Mouse (Mus musculus) kidney, postnatal 0 days (tissue): ENCODE results near the gene Lyg1. TPM values are rescaled to one million over a fixed set of nuclear protein-coding genes. Genes with fewer than 3 reads are reported as not detected.
"Not testable (repeated sequence)": the region's sequence is repeated elsewhere in the genome, so short reads cannot be mapped to it uniquely, and the experiment has no call there.

Experiments
- ATAC-seq: fragments of 200-750 bp; cut with Nextera tagmentation; replicated peaks from 2 replicates; pipeline ENCODE4 v1.8.0; 2017; ENCODE audit warnings: low read depth, moderate number of reproducible peaks, moderate TSS enrichment, moderate library complexity; ENCODE audit not compliant: low FRiP score
- DNase-seq: peaks from one replicate; pipeline ENCODE4 v3.0.0-alpha.2; 2016; ENCODE audit warnings: low spot score
- H3K27ac ChIP-seq: fragments of 300-500 bp; sonication (generic); 2 replicates; pipeline ENCODE4 v1.5.1; 2014; ENCODE audit warnings: mild to moderate bottlenecking
- H3K27me3 ChIP-seq: fragments of 300-500 bp; sonication (generic); 2 replicates; pipeline ENCODE4 v1.6.1; 2014; ENCODE audit warnings: low read length, mixed read lengths; ENCODE audit not compliant: insufficient read depth
- H3K36me3 ChIP-seq: fragments of 300-500 bp; sonication (generic); 2 replicates; pipeline ENCODE4 v1.6.1; 2014; ENCODE audit warnings: low read length, mixed read lengths; ENCODE audit not compliant: insufficient read depth
- H3K4me1 ChIP-seq: fragments of 300-500 bp; sonication (generic); replicated peaks from 2 replicates; pipeline ENCODE4 v1.6.1; 2014; ENCODE audit warnings: antibody characterized with exemption, low read length, mixed read lengths; ENCODE audit not compliant: insufficient read depth
- H3K4me2 ChIP-seq: fragments of 300-500 bp; sonication (generic); 2 replicates; pipeline ENCODE4 v1.6.1; 2014; ENCODE audit warnings: mild to moderate bottlenecking, low read length, moderate library complexity, mixed read lengths
- H3K4me3 ChIP-seq: fragments of 300-500 bp; sonication (generic); replicated peaks from 2 replicates; pipeline ENCODE4 v1.5.1; 2014; ENCODE audit warnings: low read depth, low read length
- H3K9ac ChIP-seq: fragments of 300-500 bp; sonication (generic); 2 replicates; pipeline ENCODE4 v1.6.1; 2014; ENCODE audit warnings: low read depth, low read length
- H3K9me3 ChIP-seq: fragments of 300-500 bp; sonication (generic); replicated peaks from 2 replicates; pipeline ENCODE4 v1.6.1; 2016; ENCODE audit warnings: low read length, inconsistent platforms, mixed read lengths
- CTCF ChIP-seq: IDR thresholded peaks from 2 replicates; pipeline ENCODE4 v1.5.1; 2016; ENCODE audit warnings: antibody characterized with exemption, low read depth, mild to moderate bottlenecking, moderate library complexity
- WGBS: fragments of 180-500 bp; shearing (Covaris S2); extraction: QIAGEN DNeasy Blood & Tissue Kit; methylation state at CpG from one replicate; pipeline ENCODE4 v1.1.7; 2014; 5-methylcytosine and 5-hydroxymethylcytosine counted together
- polyA plus RNA-seq: library from polyadenylated mRNA; unstranded; fragments of >200 nt; fragmentation: Nextera tagmentation; extraction: Ambion mirVana; gene quantifications from 2 replicates; pipeline ENCODE4 v1.2.1, GENCODE M21; 2015

Gene Lyg1
- polyA plus RNA-seq, 1 experiment from 2014 or later: not detected

- Histone ChIP-seq H3K9ac (no peak overlapping the region), H3K27ac (no peak overlapping the region), H3K4me1 (no peaks in the 10 kb centered on the region), H3K36me3 (peaks cover 30% of the 10 kb centered on the region), H3K4me2 (no peak overlapping the region), H3K9me3 (no peaks in the 10 kb centered on the region), H3K4me3 (no peak overlapping the region), H3K27me3 (no peaks in the 10 kb centered on the region)
- no peak for TF ChIP-seq CTCF
- 96% methylated on average over 1 of the region's 1 CpGs for WGBS
- ATAC-seq (no peak), DNase-seq (no peak)
These were observed 26.8 kb upstream of the Lyg1 start for GRCm38 (mm10) chr1:37984326-37984725.

GRCm38 (mm10) chr1:37977303-37977702 lies 19.7 kb upstream of the Lyg1 start:
- Histone ChIP-seq H3K9ac (no peak overlapping the region), H3K27ac (no peak overlapping the region), H3K36me3 (no peaks in the 10 kb centered on the region), H3K9me3 (no peaks in the 10 kb centered on the region), H3K4me3 (no peak overlapping the region), H3K4me2 (no peak overlapping the region), H3K27me3 (no peaks in the 10 kb centered on the region), H3K4me1 (no peaks in the 10 kb centered on the region)
- TF ChIP-seq CTCF: no peak
- WGBS: 88% methylated on average over 7 of the region's 7 CpGs
- DNase-seq (no peak), ATAC-seq (no peak)

GRCm38 (mm10) chr1:37976666-37977065 lies 19.1 kb upstream of the Lyg1 start:
- DNase-seq, H3K4me1 ChIP-seq, H3K4me3 ChIP-seq, ATAC-seq, H3K9me3 ChIP-seq, H3K27me3 ChIP-seq, H3K9ac ChIP-seq, H3K4me2 ChIP-seq, H3K36me3 ChIP-seq, H3K27ac ChIP-seq: not testable (repeated sequence)
- 68% methylated on average over 9 of the region's 9 CpGs for WGBS

- no peak for TF ChIP-seq CTCF
- H3K9ac ChIP-seq: no peak overlapping the region
- ATAC-seq (no peak), DNase-seq (no peak)
- no peaks in the 10 kb centered on the region for H3K36me3 ChIP-seq
- H3K9me3 ChIP-seq: no peaks in the 10 kb centered on the region
- no peak overlapping the region for H3K4me2 ChIP-seq
- no peaks in the 10 kb centered on the region for H3K27me3 ChIP-seq
- 67% methylated on average over 4 of the region's 4 CpGs for WGBS
- no peaks in the 10 kb centered on the region for H3K4me1 ChIP-seq
- no peak overlapping the region for H3K27ac ChIP-seq
- no peak overlapping the region for H3K4me3 ChIP-seq
These were observed 14.0 kb upstream of the Lyg1 start for GRCm38 (mm10) chr1:37971520-37971919.

- Histone ChIP-seq H3K27ac (no peak overlapping the region), H3K4me1 (no peaks in the 10 kb centered on the region), H3K4me2 (no peak overlapping the region), H3K9ac (no peak overlapping the region), H3K9me3 (no peaks in the 10 kb centered on the region), H3K36me3 (no peaks in the 10 kb centered on the region), H3K27me3 (no peaks in the 10 kb centered on the region), H3K4me3 (no peak overlapping the region)
- DNase-seq (no peak), ATAC-seq (no peak)
- WGBS: 78% methylated on average over 6 of the region's 6 CpGs
- TF ChIP-seq CTCF: no peak
These were observed 11.2 kb upstream of the Lyg1 start for GRCm38 (mm10) chr1:37968746-37969145.

- Histone ChIP-seq H3K36me3 (no peaks in the 10 kb centered on the region), H3K4me1 (no peaks in the 10 kb centered on the region), H3K27ac (no peak overlapping the region), H3K4me3 (no peak overlapping the region), H3K9ac (no peak overlapping the region), H3K27me3 (no peaks in the 10 kb centered on the region), H3K4me2 (no peak overlapping the region), H3K9me3 (no peaks in the 10 kb centered on the region)
- WGBS: 55% methylated on average over 10 of the region's 10 CpGs
- ATAC-seq (no peak), DNase-seq (peak; percentile 4)
- TF ChIP-seq CTCF: peak; percentile 27; the same call in 1 of the 2 replicates
These were observed 8.0 kb upstream of the Lyg1 start for GRCm38 (mm10) chr1:37965571-37965970.

GRCm38 (mm10) chr1:37959486-37959885 lies 1.9 kb upstream of the Lyg1 start:
- Histone ChIP-seq H3K27ac (no peak overlapping the region), H3K9ac (no peak overlapping the region), H3K9me3 (no peaks in the 10 kb centered on the region), H3K36me3 (no peaks in the 10 kb centered on the region), H3K4me3 (no peak overlapping the region), H3K27me3 (no peaks in the 10 kb centered on the region), H3K4me2 (no peak overlapping the region), H3K4me1 (no peaks in the 10 kb centered on the region)
- TF ChIP-seq CTCF: no peak
- ATAC-seq (no peak), DNase-seq (no peak)
- WGBS: 77% methylated on average over 5 of the region's 5 CpGs
